14 mouse cellular contexts compared by ENCODE assay signal in the genomic region with DNA sequence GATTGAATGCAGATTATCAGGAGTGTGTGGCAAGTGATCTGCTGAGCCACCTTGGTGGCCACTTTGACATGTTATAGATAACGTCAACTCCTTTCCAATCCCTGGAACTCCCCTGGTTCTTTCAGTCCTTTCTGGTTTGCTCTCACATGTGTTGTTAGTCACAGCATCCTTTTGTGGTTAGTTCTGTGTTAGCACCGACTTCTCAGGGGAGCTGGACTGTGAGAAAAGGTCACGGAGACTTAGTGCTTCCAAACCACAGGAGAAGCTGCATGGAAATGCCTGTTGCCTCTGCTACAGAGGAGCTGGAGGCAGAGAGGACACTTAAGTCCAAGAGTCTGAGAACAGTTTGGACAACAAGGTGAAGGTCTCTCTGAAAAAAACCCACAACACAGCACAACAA. TPM values are rescaled to one million over a fixed set of nuclear protein-coding genes. Genes with fewer than 3 reads are reported as not detected.
A peak's percentile ranks its signal among the peaks of the same experiment; 100 is the strongest.
DNase-seq lines count a peak whose midpoint lies in the region; ATAC-seq lines count a peak whose summit lies in the region.
"Had no signal": no experiment of that assay in that cellular context is flagged by ENCODE, and none has a peak within 500 bp of the region (broad histone marks: within the 10 kb centered on the region; RNA-seq: fewer than 3 reads in every experiment).

No protein-coding gene starts in this region.

- DNase-seq in CD4-positive helper T cell, adult 2 months (ENCODE audit: low read depth, low spot score): peak; percentile 50
- DNase-seq in NIH3T3 (ENCODE audit: low read depth): peak; percentile 69
- DNase-seq in yolk sac, embryonic 10.5 days (ENCODE audit: low spot score): no peak
- no peak for DNase-seq in right cerebral cortex, postnatal 25 days
- DNase-seq in retina, embryonic 14.5 days (ENCODE audit: low spot score): no peak
- DNase-seq: cerebellum, postnatal 25 days; gastrocnemius, postnatal 36 days; kidney, postnatal 10 days; layer of hippocampus, adult 9-11 months; midbrain, embryonic 14.5 days; right cerebral cortex, postnatal 4 days had no signal

- ATAC-seq in inflammation-experienced regulatory T-cells, adult 6 months: peak; percentile 87
- ATAC-seq in megakaryocyte-erythroid progenitor cell, adult 5-6 weeks (replicated peaks; ENCODE audit: low FRiP score, low TSS enrichment, poor library complexity, severe bottlenecking): peak; percentile 58
- ATAC-seq: intestine, embryonic 15.5 days had no signal

RNA-seq across cellular contexts. Expression of a gene that starts 42.9 kb away (rescaled TPM):
- 1 to 10 TPM in 2 of 3 experiments, under 1 TPM in 1; 0.35 to 2.2 (median 1.5) TPM for polyA plus RNA-seq in inflammation-experienced regulatory T-cells, adult 6 months (2017; shearing (Covaris generic))
- total RNA-seq in megakaryocyte-erythroid progenitor cell, adult 5-6 weeks (2014; fragmentation: Nextera tagmentation): 0.26 TPM in 1 of 2 replicates, not detected in the other
- 1.4 and 4.5 TPM in 2 replicates for total RNA-seq in megakaryocyte-erythroid progenitor cell, adult 5-6 weeks (2017)

Comparison
In these comparisons a context has a peak if more than half of its experiments do, and no peak if none do; other contexts are left out.
1. DNase-seq: peak in CD4-positive helper T cell, adult 2 months (single experiment) and NIH3T3 (single experiment); none in yolk sac, embryonic 10.5 days (single experiment), right cerebral cortex, postnatal 25 days (single experiment) and retina, embryonic 14.5 days (single experiment).